Mouse (Mus musculus): ENCODE measurements at regions not wholly inside any gene's neighbourhood (a gene's known extent, or its start where the extent isn't known, plus 50 kb on each side); places are given as distances from the start of the nearest gene placed in this dataset.

DNA sequence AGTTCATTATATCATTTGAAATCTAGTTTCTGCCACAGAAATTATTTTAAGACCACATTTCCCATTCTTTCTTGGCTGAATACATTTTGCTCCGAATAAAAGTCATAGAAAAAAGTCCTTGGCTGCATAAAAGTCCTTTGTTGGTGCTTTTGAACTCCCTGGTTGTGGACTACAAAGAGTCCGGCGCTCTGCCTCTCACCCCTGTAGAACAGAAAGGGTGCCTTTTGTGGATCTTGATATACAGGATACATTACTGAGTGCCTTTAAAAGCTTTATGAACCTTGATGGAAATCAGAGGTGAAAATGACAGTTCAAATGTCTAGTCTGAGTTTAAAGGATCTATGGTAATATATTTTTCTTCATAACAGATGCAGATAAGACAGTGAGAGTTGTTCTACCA lies 355.5 kb downstream of the Anxa1 start:
- no peak for DNase-seq (ENCODE audit: low read depth)

DNA sequence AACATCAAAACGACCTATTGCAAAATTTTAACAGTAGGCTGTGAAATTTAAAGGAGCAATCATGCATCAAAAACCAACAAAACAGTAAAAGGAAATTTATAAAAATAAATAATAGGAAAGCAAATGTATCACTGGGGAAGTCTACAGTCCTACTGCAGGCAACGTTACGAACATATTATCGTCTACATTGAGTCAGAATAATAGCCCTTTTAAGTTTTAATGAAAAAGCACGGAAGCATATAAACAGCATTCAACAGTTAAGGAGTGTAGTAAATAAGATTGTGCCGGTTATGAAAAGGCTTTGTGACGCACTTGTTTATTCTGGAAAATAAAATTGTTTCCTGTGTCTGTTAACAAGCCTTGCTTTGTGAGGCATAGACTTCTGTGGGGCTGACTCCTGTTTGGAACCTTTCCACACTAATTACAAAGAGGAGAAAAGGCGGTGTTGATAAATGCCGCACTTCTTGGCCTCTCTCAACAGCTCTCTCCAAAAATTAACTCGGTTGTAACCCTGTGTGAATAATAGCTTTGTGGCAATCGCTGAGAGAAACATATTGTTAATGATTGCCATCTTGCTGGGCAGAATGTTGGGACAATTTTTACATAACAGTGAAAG lies 363.0 kb downstream of the Anxa1 start:
- no peak for DNase-seq (ENCODE audit: low read depth)

DNA sequence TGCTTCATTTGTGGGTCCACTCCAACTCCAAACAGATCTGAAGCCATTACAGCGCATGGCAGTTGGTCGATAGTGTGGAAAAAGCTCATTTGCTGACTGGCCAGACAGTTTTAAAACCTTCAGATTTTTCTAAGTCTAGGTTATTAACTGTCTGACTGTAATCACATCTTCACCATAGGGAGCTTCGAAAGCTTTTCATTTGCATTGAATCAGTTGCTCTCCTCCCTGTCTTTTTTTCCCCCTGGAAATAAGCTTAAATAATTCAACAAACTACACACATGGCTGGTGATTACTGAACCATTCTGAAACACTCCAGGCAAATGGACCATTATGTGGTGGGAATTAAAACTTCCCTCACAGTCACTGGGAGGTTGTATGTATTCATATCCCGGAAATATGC lies 376.6 kb downstream of the Anxa1 start:
- DNase-seq (ENCODE audit: low read depth): no peak

DNA sequence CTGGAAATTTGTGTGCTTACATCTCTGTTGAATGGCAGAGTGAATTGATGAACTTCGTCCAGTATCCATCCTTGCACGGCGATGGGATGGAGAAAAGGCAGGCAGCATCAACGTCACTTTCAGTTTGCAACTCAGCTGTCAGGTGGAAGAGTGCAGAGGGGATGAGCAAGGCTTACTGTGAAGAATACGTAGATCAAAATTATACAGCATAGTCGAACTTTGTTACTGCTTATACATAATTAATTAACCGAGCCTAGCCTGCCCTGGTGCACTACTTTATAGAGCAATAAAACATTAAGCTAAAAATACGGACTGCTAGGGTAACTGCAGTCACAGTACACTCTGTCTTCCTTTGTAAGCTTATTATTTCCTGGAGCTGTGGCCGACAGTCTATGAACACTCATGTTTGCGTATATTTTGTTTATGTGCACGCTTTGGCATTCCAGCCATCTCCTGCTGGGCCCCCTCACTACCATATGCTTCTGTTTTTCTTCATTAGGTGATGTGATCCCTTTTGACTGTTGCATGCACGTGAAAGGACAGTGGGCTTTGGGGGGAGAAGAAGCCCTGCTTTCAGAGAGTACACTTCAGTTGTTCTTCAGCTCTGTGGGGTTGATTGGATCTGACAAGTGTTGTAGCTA lies 380.8 kb downstream of the Anxa1 start:
- no peak for DNase-seq (ENCODE audit: low read depth)

DNA sequence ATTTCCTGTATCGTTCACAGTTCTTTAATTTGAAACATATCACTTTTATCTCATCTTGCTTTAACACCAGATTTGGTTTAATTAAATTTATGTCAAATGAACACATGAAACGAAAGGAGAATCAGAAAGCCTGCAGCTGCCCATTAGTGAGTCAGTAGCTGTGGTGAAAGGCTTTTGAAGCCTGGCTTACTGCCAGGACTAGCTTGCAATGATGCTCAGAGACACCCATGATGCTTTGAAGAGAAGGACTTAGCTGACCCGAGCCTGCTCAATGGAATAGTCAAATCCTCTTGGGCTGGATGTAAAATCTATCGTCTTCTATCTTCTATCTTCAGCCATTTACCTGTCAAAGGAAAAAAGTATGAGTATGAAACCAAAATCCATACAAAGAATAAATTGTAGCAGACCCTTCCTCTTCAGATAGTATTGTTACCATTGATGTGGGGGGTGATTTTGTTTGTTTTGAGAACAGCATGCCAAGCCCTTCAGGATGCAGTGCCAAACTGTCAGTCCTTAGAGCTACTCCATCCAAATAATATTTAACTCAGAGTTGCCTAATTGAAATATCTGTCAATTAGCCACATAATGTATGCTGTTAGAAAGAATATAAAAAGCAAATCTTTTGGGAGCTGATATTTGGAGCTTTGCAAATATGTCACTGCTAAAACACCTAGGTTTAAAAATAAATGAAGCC lies 384.7 kb downstream of the Anxa1 start:
- peak; percentile 31 for DNase-seq (ENCODE audit: low read depth)

DNA sequence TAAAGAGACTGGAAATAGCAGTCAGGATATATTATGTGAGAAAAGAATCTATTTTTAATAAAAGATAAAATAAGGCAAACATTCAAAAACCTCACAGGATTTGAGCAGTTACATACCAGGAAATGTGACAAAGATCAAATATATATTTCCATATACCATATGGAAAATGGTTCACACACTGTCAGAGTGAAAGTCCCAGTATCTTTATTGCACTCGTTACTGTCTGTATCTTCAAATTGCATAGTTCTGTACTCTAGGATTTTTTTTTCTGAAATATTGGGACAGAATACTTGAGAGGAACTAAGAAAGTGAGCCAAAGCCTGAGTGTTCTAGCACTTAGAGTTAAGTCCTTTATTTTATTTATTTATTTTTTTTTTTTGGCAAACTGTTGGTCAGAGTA lies 403.5 kb downstream of the Anxa1 start:
- DNase-seq (ENCODE audit: low read depth): no peak

DNA sequence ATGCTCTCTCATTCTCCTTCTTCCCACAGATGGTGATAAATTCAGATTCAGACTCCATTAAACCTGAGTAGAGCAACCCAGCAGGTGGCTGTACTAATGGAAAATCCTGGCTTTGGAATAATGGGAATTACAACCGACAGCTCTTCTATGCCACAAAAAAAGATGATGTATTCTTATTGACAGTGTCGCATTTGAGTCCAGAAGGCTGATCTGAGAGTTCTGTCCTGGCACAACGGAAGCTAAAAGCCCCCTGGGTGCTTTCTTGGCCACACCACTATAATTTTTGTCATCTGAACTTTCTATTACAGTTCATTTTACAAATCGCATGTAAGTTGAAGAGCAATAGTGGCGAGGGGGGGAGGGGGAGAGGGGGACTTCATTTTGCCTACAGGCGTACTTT lies 411.9 kb downstream of the Anxa1 start:
- no peak for DNase-seq (ENCODE audit: low read depth)

DNA sequence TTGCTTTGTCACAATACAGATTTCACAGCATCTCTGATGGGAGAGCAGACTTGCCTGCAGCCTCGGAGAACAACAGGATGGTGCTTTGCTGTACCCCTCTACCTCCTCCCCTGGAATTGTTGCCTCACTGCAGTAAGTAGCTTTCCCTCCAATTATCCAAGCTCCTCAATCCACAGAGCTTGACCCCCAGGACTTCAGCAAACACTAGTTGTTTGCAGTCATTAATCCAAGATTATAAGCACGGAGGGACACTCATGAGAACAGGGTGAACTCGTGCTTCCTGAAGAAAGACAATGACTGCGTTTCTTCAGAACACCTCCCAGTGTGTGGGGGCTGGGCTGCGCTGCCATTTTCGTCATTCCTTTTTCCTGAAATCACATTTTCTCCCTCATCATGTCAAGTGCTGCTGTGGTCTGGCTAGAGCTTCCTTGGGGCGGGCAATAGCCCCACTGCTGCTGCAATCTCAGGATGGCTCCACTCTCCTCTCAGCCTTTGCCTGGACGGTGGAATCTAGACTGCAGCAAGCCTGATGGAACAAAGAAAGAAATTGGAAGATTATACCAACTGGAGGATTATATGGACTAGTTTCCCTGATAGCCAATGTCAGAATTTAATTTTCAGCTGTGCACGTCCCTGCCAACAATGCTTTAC lies 413.0 kb downstream of the Anxa1 start:
- DNase-seq (ENCODE audit: low read depth): no peak

DNA sequence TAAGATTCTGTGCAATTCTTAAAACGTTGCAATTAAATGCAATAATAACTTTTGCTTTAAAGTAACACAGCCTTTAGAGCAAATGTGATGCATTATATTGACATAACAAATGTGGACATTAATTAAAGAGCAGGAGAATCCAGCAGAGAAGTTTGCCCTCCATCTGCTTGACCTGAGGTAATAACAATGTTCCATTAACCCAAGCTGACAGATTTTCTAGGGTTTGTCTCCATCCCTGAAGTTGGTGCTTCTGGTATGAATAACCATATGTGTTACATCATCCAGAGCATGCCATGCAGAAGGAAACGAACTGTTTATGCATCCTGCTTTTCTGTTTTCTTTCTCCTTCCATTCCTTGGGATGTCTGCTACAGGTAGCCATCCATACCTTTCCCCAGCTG lies 414.0 kb downstream of the Anxa1 start:
- DNase-seq (ENCODE audit: low read depth): no peak

DNA sequence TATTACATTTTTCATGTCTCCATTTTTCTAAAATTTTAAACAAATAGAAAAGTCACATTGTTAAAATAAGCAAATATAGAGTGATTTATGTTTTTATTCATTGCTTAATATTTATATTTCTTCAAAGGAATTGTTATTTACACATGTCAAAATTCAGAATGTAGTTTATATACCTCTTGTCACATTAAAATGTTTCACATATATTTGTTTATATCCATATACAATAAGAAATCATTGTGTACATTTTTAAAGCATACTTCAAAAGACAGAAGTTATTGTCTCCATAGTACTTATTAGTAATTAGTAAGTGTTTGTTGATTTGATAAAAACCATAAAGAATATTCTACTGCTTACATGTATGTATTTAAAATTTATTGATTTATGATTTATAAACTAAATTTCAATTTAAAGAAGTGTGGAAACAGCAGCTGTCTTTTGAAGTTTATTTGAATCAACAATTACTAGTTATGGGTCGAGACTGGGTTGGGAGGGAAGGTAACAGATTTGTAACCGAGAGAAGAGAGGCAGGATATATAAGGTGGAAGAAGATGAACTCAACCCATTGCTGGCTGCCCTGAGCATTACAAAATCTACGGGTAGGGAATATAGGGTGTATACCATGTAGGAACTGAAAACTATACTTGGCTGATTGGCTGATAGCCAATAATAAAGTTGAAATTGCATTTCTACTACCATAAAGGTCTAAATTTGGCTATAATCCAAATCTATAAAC lies 420.8 kb downstream of the Anxa1 start:
- DNase-seq (ENCODE audit: low read depth): no peak

DNA sequence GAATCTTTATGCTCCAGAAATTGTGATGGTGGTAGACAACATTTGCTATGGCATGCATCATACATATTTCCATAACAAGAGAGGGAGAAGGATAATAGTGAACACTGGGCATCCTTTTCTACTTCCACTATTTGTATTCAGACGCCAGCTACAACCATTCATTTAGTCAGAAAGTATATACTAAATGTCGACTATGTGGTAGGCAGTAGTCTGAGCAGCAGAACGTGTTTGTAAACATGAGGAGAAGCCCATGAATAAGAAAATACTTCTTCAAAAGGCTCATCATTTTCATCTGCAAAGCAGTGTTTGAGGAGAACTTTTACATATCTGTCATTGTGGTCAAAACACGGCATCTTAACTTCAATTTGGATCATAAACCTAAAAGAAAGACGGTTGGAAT lies 421.4 kb downstream of the Anxa1 start:
- DNase-seq (ENCODE audit: low read depth): no peak

DNA sequence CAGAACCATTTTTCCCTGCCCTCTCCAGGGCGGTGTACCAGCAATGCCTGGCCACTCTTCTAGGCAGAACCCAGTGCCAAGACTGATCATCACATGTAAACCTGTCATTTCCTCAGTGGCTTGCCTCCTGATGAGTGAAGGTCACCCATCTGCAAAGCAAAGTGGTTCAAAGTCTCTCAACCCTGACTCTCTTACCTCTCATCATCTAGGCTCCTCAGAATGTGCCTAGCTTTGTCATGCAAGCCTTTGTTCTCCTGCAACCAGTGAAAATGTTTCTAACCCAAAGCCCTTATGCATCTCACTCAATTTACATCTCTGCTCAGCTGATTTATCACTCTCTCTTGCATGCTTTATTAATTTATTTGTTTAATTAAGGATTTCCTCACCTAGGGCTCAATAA lies 445.5 kb downstream of the Anxa1 start:
- DNase-seq (ENCODE audit: low read depth): no peak

DNA sequence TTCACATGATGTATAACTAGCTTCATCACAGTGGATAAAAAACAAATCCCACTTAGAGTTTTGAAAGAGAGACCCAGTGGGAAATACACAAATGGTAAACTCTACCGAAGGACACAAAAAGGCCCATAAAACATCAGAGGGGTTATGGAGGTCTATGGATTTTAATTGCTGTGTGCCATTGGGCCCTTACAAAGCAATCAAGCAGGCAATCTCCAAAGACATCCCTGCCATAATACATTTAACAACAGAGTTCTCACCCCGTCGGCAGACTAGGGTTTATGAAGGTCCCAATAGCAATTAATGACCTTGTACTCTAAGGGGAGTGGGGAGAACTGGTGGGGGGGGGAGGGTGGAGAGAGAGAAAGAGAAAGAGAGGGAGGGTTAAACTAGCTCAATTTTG lies 448.0 kb downstream of the Anxa1 start:
- no peak for DNase-seq (ENCODE audit: low read depth)

DNA sequence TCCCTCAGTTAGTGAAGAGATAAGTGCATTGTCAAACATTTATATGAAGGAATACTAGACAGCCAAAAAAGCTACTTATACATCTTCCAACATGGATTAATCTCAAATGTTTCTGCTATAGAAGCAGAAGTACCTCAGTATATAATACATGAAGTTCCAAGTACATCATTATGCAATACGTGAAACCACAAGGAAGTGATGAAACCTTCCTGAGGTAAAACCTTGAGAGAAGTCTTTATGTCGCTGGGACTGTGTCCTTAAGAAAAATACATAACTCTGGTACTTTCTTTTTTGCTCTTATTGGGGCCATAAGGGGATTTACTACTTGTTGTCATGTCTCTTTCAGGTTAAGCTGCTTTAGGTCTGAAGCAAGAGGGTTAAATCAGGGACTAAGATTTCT lies 469.6 kb downstream of the Anxa1 start:
- no peak for DNase-seq (ENCODE audit: low read depth)

DNA sequence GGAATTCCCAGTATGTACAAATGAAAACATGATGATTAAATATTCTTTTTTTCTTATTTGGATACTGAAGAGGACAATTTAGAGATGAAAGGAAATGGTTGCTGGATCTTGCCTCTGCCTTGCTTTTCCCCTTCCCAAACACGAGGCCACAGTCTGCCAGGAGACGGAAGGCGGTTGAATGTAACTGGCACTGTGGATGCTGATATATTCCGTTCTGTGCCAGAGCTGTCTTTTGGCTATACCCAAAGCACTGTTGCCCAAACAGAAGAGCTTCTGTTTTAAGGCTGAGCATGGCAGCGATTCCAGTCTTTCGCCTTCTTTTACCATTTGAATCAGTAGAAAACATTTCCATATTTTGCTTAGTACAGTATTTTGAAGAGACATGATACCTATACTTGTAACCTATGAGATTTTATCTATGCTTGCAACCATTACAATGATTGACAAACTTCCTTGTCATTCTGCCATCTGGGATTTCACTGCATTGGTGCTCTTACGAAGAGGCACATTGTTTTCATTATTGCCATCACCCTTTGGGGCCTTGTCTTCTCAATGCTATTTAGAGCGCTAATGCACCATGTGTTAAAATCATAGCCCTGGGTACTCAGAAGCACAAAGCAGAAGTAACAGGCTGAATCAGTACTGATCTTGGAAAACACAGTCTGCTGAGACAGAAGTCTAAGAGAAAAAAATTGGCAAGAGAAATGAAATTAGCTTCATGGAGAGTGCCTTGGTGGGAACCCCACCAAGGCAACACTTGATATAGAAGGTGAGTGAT lies 504.6 kb downstream of the Anxa1 start:
- DNase-seq (ENCODE audit: low read depth): no peak

DNA sequence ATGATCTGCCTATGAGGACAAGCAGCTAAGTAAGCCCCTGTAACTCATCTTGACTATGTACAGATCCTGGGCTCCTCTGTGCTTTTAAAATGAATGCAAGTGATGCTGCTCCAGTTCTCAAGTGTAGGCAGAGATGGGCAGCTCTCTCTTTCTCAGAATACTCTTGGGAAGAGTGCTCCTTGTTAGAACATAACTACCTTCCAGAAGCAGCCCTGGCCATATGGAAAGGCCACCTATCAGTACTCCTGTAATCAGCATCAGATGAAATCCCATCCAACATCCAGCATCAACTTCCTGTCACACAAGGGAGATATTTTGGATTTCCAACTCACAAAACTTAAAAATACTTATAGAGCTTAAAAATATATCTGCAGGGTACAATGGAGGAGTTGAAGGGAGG lies 509.8 kb downstream of the Anxa1 start:
- no peak for DNase-seq (ENCODE audit: low read depth)

DNA sequence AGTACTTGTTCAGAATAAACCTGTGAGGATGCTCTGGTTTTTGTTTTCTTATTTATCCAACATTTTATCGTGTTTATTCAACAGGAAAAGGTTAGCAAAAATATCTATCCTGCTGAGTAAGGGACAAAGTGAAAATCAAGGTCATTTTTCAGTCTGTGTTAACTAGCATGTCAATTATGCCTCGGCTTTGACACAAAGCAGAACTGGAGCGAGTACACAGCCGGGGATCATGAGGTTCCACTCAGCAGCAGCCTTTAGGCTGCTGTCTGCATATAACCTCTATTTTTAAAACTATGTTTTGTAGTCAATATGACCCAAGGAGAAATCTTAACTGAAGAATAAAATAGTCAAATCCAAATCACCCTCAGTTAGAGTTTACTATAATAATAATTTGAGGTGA lies 542.6 kb downstream of the Anxa1 start:
- DNase-seq (ENCODE audit: low read depth): no peak

DNA sequence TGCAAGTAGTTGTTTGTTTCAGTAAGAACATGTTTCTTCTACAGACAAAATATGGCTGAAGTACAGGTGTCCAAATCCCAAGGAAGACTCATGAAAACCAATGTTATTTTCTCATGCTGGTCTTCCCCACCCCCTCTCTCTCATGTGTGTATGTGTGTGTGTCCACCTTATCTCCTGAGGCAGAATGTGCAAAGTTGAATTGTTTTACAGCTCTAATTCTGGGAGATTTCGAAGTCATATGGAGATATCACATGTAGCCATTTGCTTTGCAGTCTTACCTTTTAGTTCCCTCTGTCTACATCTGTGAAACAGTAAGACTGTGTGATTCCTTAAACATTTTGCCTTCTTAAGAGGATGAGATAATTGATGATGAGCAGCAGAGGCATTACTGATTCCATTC lies 582.8 kb downstream of the Anxa1 start:
- DNase-seq (ENCODE audit: low read depth): no peak

DNA sequence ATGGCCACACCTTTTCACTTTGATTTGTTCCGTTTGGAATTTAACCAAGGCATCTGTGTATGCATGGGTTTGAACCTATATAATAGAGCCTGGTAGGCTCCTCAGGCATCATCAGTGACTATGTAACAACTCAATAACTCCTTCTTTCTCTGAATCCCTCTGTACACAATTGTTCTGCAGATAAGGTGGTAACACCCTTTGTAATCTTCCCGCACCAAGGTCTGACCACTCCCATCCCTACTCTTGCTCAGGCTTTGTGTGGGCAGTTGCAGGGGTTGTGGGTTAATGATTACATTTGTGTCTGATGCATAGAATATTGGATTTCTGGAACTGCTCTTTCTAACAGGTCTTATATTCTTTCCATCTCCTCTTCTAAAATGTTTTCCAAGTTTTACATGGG lies 596.9 kb downstream of the Anxa1 start:
- no peak for DNase-seq (ENCODE audit: low read depth)

DNA sequence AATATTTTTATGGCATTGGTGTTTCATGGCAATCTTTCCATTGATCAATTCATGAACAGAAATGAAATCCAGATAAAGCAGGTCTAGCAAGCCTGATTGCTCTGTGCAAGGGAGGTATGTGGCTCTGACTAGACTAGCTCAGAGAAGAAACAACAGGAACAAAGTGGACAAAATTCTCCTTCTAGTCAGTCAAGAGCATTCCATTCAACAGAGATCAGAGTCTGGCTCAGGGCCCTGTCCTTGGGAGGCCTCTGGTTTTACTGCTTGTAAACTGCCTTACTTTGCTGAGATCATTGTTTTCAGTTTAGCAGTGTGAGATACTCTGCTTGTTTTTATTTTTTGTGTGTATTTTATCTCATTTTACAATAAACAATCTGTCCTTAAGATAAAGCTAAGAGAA lies 607.2 kb downstream of the Anxa1 start:
- peak; percentile 38 for DNase-seq (ENCODE audit: low read depth)

DNA sequence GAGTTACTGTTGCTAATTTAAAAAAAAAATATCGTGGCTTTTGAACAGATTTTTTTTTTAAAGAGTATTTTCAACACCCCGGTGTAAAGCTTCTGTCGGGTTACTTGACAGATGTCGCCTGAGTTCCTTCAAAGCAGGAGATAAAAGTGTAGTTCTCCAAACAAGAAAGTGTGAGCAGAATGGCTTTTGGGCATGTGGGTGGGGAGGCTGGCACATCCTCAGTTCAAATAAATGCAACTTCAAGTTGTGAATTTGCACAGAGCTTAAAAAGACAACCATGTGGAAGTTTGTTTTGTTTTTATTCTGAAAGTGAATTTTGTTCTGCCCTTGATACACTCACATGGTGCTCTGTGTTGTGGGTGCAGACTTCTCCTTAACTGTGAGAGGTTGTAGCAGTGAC lies 612.9 kb downstream of the Anxa1 start:
- no peak for DNase-seq (ENCODE audit: low read depth)

DNA sequence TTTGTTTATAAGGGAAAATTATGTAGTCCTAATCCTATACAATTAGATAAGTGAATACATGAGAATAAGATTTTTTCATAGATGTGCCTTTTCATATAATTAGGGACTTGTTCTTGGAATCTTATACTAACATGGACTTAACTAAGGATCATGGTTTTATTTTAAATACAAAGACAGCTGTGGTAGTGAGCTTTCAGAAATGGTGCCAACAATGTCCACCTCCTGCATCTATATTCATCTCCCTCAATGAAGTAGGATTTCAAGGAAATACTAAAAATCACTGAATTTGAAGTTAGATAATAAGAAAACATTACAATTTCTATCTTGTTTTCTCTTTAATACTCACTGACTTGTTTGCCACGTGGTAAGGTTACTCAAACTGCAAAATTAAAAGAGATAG lies 619.8 kb downstream of the Anxa1 start:
- DNase-seq (ENCODE audit: low read depth): no peak
